Mouse (Mus musculus) heart, postnatal 0 days (tissue): ENCODE data around the gene Phactr2.

Experiments
- CTCF ChIP-seq: IDR thresholded peaks from 2 replicates; pipeline ENCODE4 v1.5.1; 2016; ENCODE audit warnings: antibody characterized with exemption, control low read depth, low read depth
- EP300 ChIP-seq: IDR thresholded peaks from 2 replicates; pipeline ENCODE4 v1.6.1; 2016; ENCODE audit warnings: antibody characterized with exemption, low read depth

- TF ChIP-seq CTCF (no peak), EP300 (no peak)
Measured at GRCm38 (mm10) chr10:13424015-13424414, 50.2 kb downstream of the Phactr2 start.
